Mouse (Mus musculus): Measurements from ENCODE around the gene Fgfr2. TPM values are rescaled to one million over a fixed set of nuclear protein-coding genes. Genes with fewer than 3 reads are reported as not detected.

Gene Fgfr2
- polyA plus RNA-seq, 1 experiment from 2014 or later: 86.9 TPM

DNA sequence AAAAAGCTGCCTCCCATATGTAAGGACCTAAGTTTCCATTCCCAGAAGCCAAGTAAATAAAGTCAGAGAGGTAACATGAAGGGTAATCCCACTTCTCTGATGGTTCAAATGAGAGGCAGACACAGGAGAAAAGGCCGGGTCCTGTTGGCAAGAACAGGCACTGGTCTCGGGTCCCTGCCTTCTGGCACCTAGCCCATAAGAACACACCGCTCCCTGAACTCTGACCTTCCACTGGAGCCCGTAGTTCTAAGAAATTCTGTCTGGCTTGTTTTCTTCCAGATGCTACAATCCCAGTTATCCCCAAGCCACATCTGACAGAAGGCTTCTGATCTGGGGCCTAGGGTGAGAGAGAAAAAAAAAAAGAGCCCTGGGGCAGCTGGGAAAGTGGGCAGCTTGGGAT lies 34.7 kb downstream of the Fgfr2 start:
- 0 out of 2 replicates have a peak, but pooled peaks cover 3% of the 10 kb centered on the region for H3K4me1 ChIP-seq (ENCODE audit: control insufficient read depth, insufficient read depth, low read length)
- no peak overlapping the region for H3K9ac ChIP-seq (ENCODE audit: low read length)
- DNase-seq (ENCODE audit: low spot score) (no peak), ATAC-seq (ENCODE audit: insufficient read depth, low FRiP score, low TSS enrichment) (no peak)
- H3K4me3 ChIP-seq (ENCODE audit: low read depth, low read length): no peak overlapping the region
- no peak overlapping the region for H3K4me2 ChIP-seq (ENCODE audit: low read depth)
- H3K9me3 ChIP-seq (ENCODE audit: control insufficient read depth, low read length): no peaks in the 10 kb centered on the region
- peaks cover 2% of the 10 kb centered on the region; the same call in 1 of the 2 replicates for H3K36me3 ChIP-seq (ENCODE audit: control insufficient read depth, insufficient read depth, low read length)
- WGBS: 83% methylated on average over 4 of the region's 4 CpGs
- no peak overlapping the region for H3K27ac ChIP-seq (ENCODE audit: low read depth, low read length)
- H3K27me3 ChIP-seq (ENCODE audit: control insufficient read depth, insufficient read depth, low read length): no peaks in the 10 kb centered on the region

DNA sequence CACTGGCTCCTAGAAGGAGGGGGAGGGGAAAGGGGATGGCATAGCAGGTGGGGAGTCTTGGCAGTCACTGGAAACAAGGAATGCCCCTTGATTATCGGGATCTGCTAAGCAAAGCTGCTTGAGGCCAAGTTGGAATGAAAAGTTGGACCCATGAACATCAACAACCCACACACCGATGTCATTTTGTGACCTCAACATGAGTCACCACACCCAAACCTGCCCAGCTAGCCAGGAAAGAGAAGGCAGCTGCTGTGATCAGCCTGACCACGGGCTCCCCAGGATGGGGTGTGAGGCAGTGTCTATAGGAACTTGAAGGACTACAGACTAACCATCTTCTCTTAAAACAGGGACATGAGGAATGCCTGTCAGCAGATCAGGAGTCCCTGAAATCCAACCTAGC lies 37.7 kb downstream of the Fgfr2 start:
- no peak overlapping the region for H3K9ac ChIP-seq (ENCODE audit: low read length)
- H3K27ac ChIP-seq (ENCODE audit: low read depth, low read length): no peak overlapping the region
- no peaks in the 10 kb centered on the region for H3K36me3 ChIP-seq (ENCODE audit: control insufficient read depth, insufficient read depth, low read length)
- H3K4me2 ChIP-seq (ENCODE audit: low read depth): no peak overlapping the region
- WGBS: 94% methylated on average over 3 of the region's 3 CpGs
- no peaks in the 10 kb centered on the region for H3K9me3 ChIP-seq (ENCODE audit: control insufficient read depth, low read length)
- no peaks in the 10 kb centered on the region for H3K27me3 ChIP-seq (ENCODE audit: control insufficient read depth, insufficient read depth, low read length)
- DNase-seq (ENCODE audit: low spot score) (no peak), ATAC-seq (ENCODE audit: insufficient read depth, low FRiP score, low TSS enrichment) (no peak)
- H3K4me3 ChIP-seq (ENCODE audit: low read depth, low read length): no peak overlapping the region
- 0 out of 2 replicates have a peak, but pooled peaks cover 3% of the 10 kb centered on the region for H3K4me1 ChIP-seq (ENCODE audit: control insufficient read depth, insufficient read depth, low read length)

DNA sequence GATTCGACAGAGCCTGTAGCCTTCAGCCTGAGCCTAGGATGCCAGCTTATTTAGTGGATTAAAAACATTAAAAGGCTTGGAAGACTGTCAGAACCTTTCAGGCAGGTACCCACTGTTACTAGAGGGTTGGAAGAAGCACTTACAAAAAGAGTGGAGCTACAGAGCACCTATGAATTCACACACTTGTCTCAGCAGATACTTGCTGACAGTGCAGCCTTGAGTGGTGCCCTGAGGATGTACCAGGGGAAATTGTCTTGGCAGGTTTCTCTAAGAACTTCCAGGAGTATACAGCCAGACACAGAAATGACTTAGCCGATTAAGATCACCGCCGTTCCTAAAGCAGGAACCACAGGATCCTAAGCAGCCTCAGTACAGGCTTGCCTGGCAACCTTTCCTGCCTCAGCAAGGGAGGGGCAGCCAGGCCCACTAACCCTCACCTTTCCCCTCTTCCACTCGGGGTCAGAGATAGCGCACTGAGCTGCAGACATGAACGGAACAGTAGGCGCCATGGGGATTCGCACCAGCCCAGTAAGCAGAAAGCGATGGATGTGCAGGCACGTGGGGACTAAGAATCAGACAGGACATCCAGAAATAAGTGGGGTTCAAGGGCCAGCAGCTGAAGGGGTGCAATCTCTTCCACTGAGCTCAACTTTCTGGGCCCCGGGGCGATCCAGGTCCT lies 39.1 kb downstream of the Fgfr2 start:
- Histone ChIP-seq H3K4me3 (ENCODE audit: low read depth, low read length) (no peak overlapping the region), H3K4me1 (ENCODE audit: control insufficient read depth, insufficient read depth, low read length) (no peaks in the 10 kb centered on the region), H3K27ac (ENCODE audit: low read depth, low read length) (no peak overlapping the region), H3K4me2 (ENCODE audit: low read depth) (no peak overlapping the region), H3K27me3 (ENCODE audit: control insufficient read depth, insufficient read depth, low read length) (no peaks in the 10 kb centered on the region), H3K9me3 (ENCODE audit: control insufficient read depth, low read length) (no peaks in the 10 kb centered on the region), H3K36me3 (ENCODE audit: control insufficient read depth, insufficient read depth, low read length) (no peaks in the 10 kb centered on the region), H3K9ac (ENCODE audit: low read length) (no peak overlapping the region)
- 89% methylated on average over 13 of the region's 13 CpGs for WGBS
- DNase-seq (ENCODE audit: low spot score): no peak
- ATAC-seq (ENCODE audit: insufficient read depth, low FRiP score, low TSS enrichment): no peak

DNA sequence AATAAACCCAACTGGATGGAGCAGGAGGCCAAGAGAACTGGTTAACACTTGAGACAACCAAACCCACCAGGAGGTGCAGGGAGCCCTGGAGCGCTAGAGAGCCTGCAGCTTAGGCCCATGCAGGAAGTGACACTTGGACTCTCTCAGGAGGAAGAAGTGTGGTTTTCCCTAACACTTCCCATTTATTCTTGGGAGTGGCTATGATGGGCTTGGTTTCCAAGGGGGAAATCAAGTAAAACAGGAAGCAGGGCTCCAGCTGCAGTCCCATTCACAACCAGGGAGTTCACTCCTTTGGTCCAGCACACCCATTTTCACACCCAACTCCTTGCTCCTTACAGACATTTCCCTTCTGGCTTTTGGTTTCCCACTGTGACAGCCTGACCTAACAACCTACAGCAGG lies 44.2 kb downstream of the Fgfr2 start:
- 74% methylated on average over 1 of the region's 1 CpGs for WGBS
- no peak overlapping the region for H3K4me2 ChIP-seq (ENCODE audit: low read depth)
- DNase-seq (ENCODE audit: low spot score) (no peak), ATAC-seq (ENCODE audit: insufficient read depth, low FRiP score, low TSS enrichment) (no peak)
- H3K27ac ChIP-seq (ENCODE audit: low read depth, low read length): no peak overlapping the region
- H3K4me1 ChIP-seq (ENCODE audit: control insufficient read depth, insufficient read depth, low read length): peaks cover 10% of the 10 kb centered on the region
- H3K27me3 ChIP-seq (ENCODE audit: control insufficient read depth, insufficient read depth, low read length): no peaks in the 10 kb centered on the region
- H3K36me3 ChIP-seq (ENCODE audit: control insufficient read depth, insufficient read depth, low read length): no peaks in the 10 kb centered on the region
- H3K4me3 ChIP-seq (ENCODE audit: low read depth, low read length): no peak overlapping the region
- no peak overlapping the region for H3K9ac ChIP-seq (ENCODE audit: low read length)
- H3K9me3 ChIP-seq (ENCODE audit: control insufficient read depth, low read length): no peaks in the 10 kb centered on the region

DNA sequence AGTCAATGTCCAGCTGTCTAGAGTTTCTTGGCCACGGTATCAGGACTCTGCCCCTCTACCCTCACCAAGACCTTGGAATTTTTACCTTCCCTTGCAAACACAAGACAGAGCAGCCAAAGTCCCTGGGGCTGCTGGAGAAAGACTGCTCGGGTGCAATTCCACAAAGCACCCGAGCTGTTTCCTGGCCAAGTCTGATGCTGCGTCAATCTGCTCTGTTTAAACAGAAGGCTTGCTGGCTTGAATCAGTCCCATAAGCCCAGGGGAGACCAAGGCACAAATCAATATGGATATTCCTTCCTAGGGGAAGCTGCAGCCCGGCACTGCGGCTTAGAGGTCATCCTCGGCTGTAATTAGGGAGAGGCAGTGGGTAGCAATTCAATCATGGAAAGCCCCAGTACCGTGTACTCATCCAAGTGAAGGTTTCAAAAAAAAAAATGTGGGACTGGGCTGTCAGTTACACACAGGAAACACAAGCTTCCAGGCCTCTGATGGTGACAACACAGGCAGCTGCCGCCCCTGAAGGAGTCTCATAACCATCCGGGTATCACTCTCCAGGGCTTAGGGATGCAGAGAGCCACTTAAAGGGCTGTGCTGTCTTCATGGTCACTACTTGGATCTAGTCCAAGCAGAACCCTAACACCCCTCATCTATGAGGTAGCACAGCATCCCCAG lies 48.6 kb downstream of the Fgfr2 start:
- Histone ChIP-seq H3K36me3 (ENCODE audit: control insufficient read depth, insufficient read depth, low read length) (no peaks in the 10 kb centered on the region), H3K9ac (ENCODE audit: low read length) (no peak overlapping the region), H3K4me3 (ENCODE audit: low read depth, low read length) (no peak overlapping the region), H3K4me1 (ENCODE audit: control insufficient read depth, insufficient read depth, low read length) (peaks cover 36% of the 10 kb centered on the region), H3K27ac (ENCODE audit: low read depth, low read length) (peak overlapping the region; percentile 68), H3K4me2 (ENCODE audit: low read depth) (no peak overlapping the region), H3K9me3 (ENCODE audit: control insufficient read depth, low read length) (no peaks in the 10 kb centered on the region), H3K27me3 (ENCODE audit: control insufficient read depth, insufficient read depth, low read length) (no peaks in the 10 kb centered on the region)
- DNase-seq (ENCODE audit: low spot score) (no peak), ATAC-seq (ENCODE audit: insufficient read depth, low FRiP score, low TSS enrichment) (no peak)
- WGBS: 64% methylated on average over 10 of the region's 10 CpGs

DNA sequence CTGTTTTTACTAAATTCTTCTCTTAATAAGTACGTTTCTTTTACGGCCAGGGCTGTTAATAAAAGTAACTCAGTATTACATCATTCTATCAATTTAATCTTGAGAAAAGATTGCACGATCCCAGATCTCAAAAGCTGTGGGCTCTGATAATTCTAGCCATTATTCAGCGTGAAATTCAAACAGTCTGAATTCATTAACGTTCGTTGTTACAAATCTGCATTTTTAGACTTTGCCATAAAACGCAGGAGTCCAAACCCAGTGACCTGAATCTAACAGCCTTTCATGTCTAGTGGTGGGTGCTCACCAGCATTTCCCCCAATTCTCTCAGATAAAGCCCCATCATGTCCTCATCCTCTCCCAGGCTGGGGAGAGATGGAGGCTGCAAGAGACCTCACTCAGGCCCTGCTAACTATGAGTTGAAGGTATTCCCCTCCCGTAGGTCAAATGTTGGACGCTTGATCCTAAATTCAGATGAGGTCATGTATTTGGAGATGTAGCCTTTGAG lies 50.0 kb downstream of the Fgfr2 start:
- Histone ChIP-seq H3K27ac (ENCODE audit: low read depth, low read length) (peak overlapping the region; percentile 56), H3K9me3 (ENCODE audit: control insufficient read depth, low read length) (no peaks in the 10 kb centered on the region), H3K4me3 (ENCODE audit: low read depth, low read length) (no peak overlapping the region), H3K27me3 (ENCODE audit: control insufficient read depth, insufficient read depth, low read length) (no peaks in the 10 kb centered on the region), H3K4me2 (ENCODE audit: low read depth) (no peak overlapping the region), H3K36me3 (ENCODE audit: control insufficient read depth, insufficient read depth, low read length) (no peaks in the 10 kb centered on the region), H3K4me1 (ENCODE audit: control insufficient read depth, insufficient read depth, low read length) (peaks cover 46% of the 10 kb centered on the region), H3K9ac (ENCODE audit: low read length) (no peak overlapping the region; the same call in 1 of the 2 replicates)
- 53% methylated on average over 9 of the region's 9 CpGs for whole genome bisulfite sequencing
- DNase-seq (ENCODE audit: low spot score): no peak
- peak; percentile 36; the same call in 1 of the 2 replicates for ATAC-seq (ENCODE audit: insufficient read depth, low FRiP score, low TSS enrichment)

DNA sequence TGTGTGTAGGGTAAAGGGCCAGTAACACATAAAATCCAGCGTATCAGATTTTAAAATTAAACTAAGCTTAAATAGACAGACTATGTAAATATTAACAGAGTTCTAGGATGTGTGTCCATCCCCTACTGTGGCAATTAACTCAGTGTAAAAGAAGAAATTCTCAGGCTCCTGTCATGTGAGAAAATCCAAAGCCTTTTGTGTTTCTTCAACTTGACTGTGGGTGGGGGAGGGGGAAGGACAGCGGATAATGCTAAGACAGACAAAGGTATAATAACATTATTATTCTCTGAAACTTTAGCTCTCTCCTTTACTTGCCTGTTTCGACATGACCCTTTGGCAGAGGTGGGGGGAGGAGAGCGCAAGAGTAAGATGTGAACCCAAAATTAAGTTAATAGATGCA lies 50.6 kb downstream of the Fgfr2 start:
- Histone ChIP-seq H3K9ac (ENCODE audit: low read length) (no peak overlapping the region), H3K27ac (ENCODE audit: low read depth, low read length) (no peak overlapping the region), H3K4me3 (ENCODE audit: low read depth, low read length) (no peak overlapping the region), H3K9me3 (ENCODE audit: control insufficient read depth, low read length) (no peaks in the 10 kb centered on the region), H3K4me2 (ENCODE audit: low read depth) (no peak overlapping the region), H3K4me1 (ENCODE audit: control insufficient read depth, insufficient read depth, low read length) (peaks cover 45% of the 10 kb centered on the region), H3K36me3 (ENCODE audit: control insufficient read depth, insufficient read depth, low read length) (no peaks in the 10 kb centered on the region), H3K27me3 (ENCODE audit: control insufficient read depth, insufficient read depth, low read length) (no peaks in the 10 kb centered on the region)
- WGBS: 62% methylated on average over 4 of the region's 4 CpGs
- DNase-seq (ENCODE audit: low spot score): no peak
- 0 out of 2 replicates have a peak, but pooled peaks have one; percentile 33 for ATAC-seq (ENCODE audit: insufficient read depth, low FRiP score, low TSS enrichment)

DNA sequence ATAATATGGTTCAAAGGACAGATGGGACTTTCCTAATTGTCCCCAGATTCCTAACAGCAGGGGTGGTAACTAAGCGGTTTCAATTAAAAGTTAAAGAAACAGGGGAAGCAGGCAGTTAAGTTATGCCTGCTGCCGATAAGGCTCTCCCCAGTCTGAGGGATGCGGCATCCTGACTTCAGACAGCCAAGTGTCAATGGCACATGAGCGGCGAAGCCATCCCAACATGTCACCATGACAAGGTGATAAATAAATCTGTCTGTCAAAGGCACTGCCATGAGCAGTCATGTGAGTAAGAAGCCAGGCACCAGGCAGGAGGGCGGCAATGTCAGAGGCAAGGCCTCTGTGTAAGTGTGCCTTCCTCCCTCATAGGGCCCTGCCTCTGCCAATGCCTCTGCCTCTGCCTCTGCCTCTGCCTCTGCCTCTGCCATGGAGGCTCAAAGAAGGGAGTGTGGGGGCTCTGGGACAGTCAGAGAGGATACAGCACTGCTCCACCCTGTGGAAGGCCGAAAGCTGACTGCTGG lies 55.8 kb downstream of the Fgfr2 start:
- H3K27ac ChIP-seq (ENCODE audit: low read depth, low read length): no peak overlapping the region
- DNase-seq (ENCODE audit: low spot score) (no peak), ATAC-seq (ENCODE audit: insufficient read depth, low FRiP score, low TSS enrichment) (no peak)
- H3K4me2 ChIP-seq (ENCODE audit: low read depth): no peak overlapping the region
- H3K9me3 ChIP-seq (ENCODE audit: control insufficient read depth, low read length): no peaks in the 10 kb centered on the region
- no peaks in the 10 kb centered on the region for H3K36me3 ChIP-seq (ENCODE audit: control insufficient read depth, insufficient read depth, low read length)
- H3K27me3 ChIP-seq (ENCODE audit: control insufficient read depth, insufficient read depth, low read length): no peaks in the 10 kb centered on the region
- peaks cover 37% of the 10 kb centered on the region for H3K4me1 ChIP-seq (ENCODE audit: control insufficient read depth, insufficient read depth, low read length)
- H3K4me3 ChIP-seq (ENCODE audit: low read depth, low read length): no peak overlapping the region
- no peak overlapping the region for H3K9ac ChIP-seq (ENCODE audit: low read length)
- 55% methylated on average over 7 of the region's 7 CpGs for WGBS
